Mouse (Mus musculus) lung, embryonic 15.5 days (tissue): ENCODE results near the gene Nphp3. TPM values are rescaled to one million over a fixed set of nuclear protein-coding genes. Genes with fewer than 3 reads are reported as not detected.

Experiments
- ATAC-seq: fragments of 200-750 bp; cut with Nextera tagmentation; 2 replicates; pipeline ENCODE4 v1.8.0; 2017; ENCODE audit warnings: moderate number of reproducible peaks, borderline replicate concordance; ENCODE audit not compliant: low FRiP score, low TSS enrichment; ENCODE audit errors: extremely low read depth
- H3K27ac ChIP-seq: fragments of 300-500 bp; sonication (generic); 2 replicates; pipeline ENCODE4 v1.5.1; 2015; ENCODE audit warnings: moderate library complexity, mild to moderate bottlenecking, inconsistent platforms
- H3K27me3 ChIP-seq: fragments of 300-500 bp; sonication (generic); 2 replicates; pipeline ENCODE4 v1.6.1; 2015; ENCODE audit warnings: inconsistent platforms
- H3K36me3 ChIP-seq: fragments of 300-500 bp; sonication (generic); 2 replicates; pipeline ENCODE4 v1.6.1; 2015; ENCODE audit warnings: inconsistent platforms
- H3K4me1 ChIP-seq: fragments of 300-500 bp; sonication (generic); 2 replicates; pipeline ENCODE4 v1.6.1; 2015; ENCODE audit warnings: inconsistent platforms
- H3K4me2 ChIP-seq: fragments of 300-500 bp; sonication (generic); 2 replicates; pipeline ENCODE4 v1.6.1; 2015; ENCODE audit warnings: inconsistent platforms, mild to moderate bottlenecking, moderate library complexity
- H3K4me3 ChIP-seq: fragments of 300-500 bp; sonication (generic); 2 replicates; pipeline ENCODE4 v1.5.1; 2015; ENCODE audit warnings: mild to moderate bottlenecking, inconsistent platforms
- H3K9ac ChIP-seq: fragments of 300-500 bp; sonication (generic); 2 replicates; pipeline ENCODE4 v1.6.1; 2015; ENCODE audit warnings: inconsistent platforms
- H3K9me3 ChIP-seq: fragments of 300-500 bp; sonication (generic); 2 replicates; pipeline ENCODE4 v1.6.1; 2016; ENCODE audit warnings: inconsistent platforms
- WGBS: fragments of 180-500 bp; shearing (Covaris S2); methylation state at CpG from one replicate; pipeline ENCODE4 v1.1.7; 2015; 5-methylcytosine and 5-hydroxymethylcytosine counted together
- polyA plus RNA-seq: library from polyadenylated mRNA; unstranded; fragments of >200 nt; fragmentation: Nextera tagmentation; extraction: Ambion mirVana; gene quantifications from 2 replicates; pipeline ENCODE4 v1.2.1, GENCODE M21; 2015

Nphp3 gene
- 4.7 and 4.9 TPM in 2 replicates for polyA plus RNA-seq

DNA sequence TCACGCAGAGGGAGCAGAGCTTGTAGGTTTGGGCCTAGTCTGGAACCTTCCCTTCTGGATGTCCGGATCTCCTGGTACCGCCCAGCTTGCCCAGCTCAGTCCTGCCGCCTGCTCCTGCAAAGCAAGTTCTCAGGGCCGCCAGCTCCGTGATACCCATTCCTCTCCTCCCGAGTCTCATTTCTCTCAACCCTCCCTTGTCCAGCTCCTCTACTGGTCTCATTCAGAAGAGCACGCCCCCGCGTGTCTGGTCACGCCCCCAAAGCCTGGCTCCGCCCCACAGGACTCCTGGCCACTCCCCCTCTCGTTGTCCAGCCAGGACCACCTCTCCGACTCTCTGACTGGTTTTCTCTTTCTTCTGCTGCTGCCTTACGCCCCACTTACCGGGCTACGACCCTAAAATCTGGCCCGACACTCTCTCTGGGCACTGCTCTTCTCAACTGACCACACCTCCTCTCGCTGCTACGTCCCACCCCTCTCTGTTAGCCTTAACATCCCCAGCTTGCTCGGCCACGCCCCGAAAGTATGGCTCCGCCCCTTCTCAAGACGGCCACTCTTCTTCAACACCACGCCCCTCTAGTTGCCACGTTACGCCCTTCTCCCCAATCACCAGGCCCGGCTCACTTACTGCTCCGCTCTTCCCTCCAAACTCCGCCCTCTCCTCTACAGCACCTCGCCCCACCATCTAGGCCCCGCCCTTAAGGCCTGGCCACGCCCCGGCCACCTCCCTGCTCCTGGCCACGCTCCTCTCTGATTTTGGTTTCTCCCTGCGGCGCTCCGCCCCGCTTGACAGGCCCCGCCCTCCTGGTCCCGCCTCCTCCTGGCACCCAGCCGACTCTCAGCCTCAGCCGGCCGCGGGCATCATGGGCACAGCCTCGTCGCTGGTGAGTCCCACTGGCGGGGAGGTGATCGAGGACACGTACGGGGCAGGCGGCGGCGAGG lies at the start of gene Nphp3:
TSS of gene Nphp3 (plus strand) at position 624 of the 939 bp plus-strand sequence.
- under 1% methylated on average over 55 of the region's 55 CpGs for WGBS
- peak within 1 kb of the TSS; percentile 66 for H3K9ac ChIP-seq
- H3K4me2 ChIP-seq = peak within 1 kb of the TSS; percentile 87
- peak within 1 kb of the TSS; percentile 94 for H3K27ac ChIP-seq
- no peaks in the 10 kb centered on the region for H3K27me3 ChIP-seq
- H3K9me3 ChIP-seq = no peaks in the 10 kb centered on the region
- ATAC-seq = peak; percentile 98
- H3K4me1 ChIP-seq = peaks cover 20% of the 10 kb centered on the region
- peak within 1 kb of the TSS; percentile 79 for H3K4me3 ChIP-seq
- peaks cover 4% of the 10 kb centered on the region; the same call in 1 of the 2 replicates for H3K36me3 ChIP-seq

DNA sequence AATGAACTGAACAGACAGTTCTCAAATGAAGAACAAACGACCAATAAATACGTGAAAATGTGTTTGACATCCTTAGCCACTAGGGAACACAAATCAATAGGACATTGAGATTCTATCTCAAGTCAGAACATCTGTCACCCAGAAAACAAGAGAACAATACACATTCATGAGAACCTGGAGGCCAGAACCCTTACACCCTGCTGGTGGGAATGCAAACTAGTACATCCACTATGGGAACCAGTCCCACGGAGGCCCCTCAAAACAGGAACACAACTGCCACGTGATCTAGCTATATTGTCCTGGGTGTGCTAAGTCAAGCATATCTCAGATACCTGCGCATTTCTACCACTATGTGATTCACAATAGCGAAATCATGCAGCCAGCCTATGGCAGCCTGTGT lies 43.6 kb upstream of the Nphp3 start:
- no peaks in the 10 kb centered on the region for H3K27me3 ChIP-seq
- no peak overlapping the region for H3K4me2 ChIP-seq
- H3K36me3 ChIP-seq = no peaks in the 10 kb centered on the region
- WGBS = 70% methylated on average over 6 of the region's 6 CpGs
- no peak for ATAC-seq
- H3K9me3 ChIP-seq = no peaks in the 10 kb centered on the region
- no peak overlapping the region for H3K4me3 ChIP-seq
- no peak overlapping the region for H3K27ac ChIP-seq
- H3K4me1 ChIP-seq = no peaks in the 10 kb centered on the region
- no peak overlapping the region for H3K9ac ChIP-seq

DNA sequence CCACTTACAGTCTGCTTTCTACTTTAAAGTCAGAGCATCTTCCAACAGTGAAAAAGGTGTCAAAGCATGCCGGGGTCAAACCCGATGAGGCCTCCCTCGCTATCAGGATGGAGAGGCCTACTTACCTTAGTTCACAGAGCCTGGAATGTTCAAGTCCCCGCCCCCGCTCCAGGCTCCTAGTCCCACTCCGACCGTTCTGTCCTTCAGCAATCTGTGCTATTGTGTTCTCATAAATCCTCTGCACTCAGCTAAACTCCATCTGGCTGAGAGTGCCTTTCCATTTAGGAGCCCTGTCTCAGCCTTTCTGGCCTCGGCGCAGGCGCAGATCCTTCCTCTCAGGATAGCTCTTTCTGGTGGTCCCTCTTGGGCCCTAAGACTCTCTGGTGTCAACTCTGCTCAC lies 42.4 kb upstream of the Nphp3 start:
- Histone ChIP-seq H3K27ac (no peak overlapping the region), H3K36me3 (no peaks in the 10 kb centered on the region), H3K4me1 (no peaks in the 10 kb centered on the region), H3K9ac (no peak overlapping the region), H3K4me2 (no peak overlapping the region), H3K4me3 (no peak overlapping the region), H3K9me3 (no peaks in the 10 kb centered on the region), H3K27me3 (no peaks in the 10 kb centered on the region)
- no peak for ATAC-seq
- 71% methylated on average over 10 of the region's 10 CpGs for WGBS

DNA sequence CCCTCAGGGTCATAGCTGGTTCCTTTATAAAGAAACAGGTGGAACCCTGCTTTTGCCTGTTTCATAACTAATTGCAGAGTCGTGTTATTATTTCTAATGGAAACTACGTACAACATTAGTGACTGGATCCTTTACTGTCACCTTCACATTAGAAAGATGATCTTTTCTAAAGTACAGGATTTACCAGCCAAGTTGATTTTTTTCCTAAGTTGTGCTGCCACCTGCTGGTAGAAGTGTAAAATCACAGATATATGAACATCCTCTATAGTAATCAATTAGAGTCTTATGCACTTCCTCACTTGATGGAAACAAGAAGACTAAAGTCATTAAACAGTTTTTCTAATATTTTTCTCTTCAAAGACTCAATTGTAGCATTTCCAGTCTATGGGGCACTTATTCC lies 5.8 kb upstream of the Nphp3 start:
- no peaks in the 10 kb centered on the region for H3K27me3 ChIP-seq
- no peak overlapping the region for H3K4me3 ChIP-seq
- H3K36me3 ChIP-seq = no peaks in the 10 kb centered on the region
- WGBS = 6% methylated on average over 2 of the region's 2 CpGs
- no peak for ATAC-seq
- H3K27ac ChIP-seq = no peak overlapping the region
- no peak overlapping the region for H3K9ac ChIP-seq
- peaks cover 5% of the 10 kb centered on the region for H3K4me1 ChIP-seq
- no peak overlapping the region for H3K4me2 ChIP-seq
- no peaks in the 10 kb centered on the region for H3K9me3 ChIP-seq

DNA sequence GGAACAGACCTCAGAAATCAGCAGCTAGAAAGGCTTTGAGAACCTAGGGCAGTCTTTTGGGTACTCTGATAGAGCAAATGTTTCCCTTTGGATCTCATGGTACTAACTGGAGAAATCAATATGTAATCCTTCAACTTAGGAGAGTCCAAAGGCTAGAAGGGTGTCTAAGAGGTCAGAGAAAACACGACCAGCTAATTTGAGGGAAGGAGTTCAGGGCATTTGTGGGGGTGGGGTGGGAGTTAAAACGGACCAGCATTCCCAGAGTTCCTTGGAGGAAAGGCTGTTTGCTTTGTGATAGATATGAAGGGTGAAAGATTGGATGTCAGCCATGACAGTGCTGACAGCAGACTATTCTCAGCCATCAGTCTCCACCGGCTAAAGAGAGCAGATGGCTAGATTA lies 1.7 kb upstream of the Nphp3 start:
- Histone ChIP-seq H3K9me3 (no peaks in the 10 kb centered on the region), H3K4me1 (peaks cover 20% of the 10 kb centered on the region), H3K4me2 (no peak overlapping the region), H3K27me3 (no peaks in the 10 kb centered on the region), H3K4me3 (no peak overlapping the region), H3K36me3 (peaks cover 2% of the 10 kb centered on the region; the same call in 1 of the 2 replicates), H3K27ac (no peak overlapping the region), H3K9ac (no peak overlapping the region)
- no peak for ATAC-seq
- WGBS = 23% methylated on average over 3 of the region's 3 CpGs

DNA sequence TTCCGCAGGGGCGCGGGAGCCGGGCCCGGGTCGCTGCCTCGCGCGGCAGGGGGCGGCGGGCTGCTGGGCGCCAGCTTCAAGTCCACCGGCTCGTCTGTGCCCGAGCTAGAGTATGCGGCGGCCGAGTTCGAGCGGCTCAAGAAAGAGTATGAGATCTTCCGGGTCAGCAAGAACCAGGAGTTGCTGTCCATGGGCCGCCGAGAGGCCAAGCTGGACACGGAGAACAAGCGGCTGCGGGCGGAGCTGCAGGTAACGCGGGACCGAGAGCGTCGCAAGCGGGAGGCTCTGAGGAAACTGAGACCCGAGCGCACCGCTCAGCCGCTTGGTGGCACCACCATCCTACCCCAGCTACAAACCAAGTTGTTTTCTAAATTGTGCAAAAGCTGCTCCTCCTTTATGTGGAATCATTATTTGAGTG lies 578 bp downstream of the Nphp3 start:
- WGBS = under 1% methylated on average over 37 of the region's 37 CpGs
- Histone ChIP-seq H3K27ac (peak overlapping the region; percentile 85), H3K36me3 (peaks cover 4% of the 10 kb centered on the region; the same call in 1 of the 2 replicates), H3K4me2 (peak overlapping the region; percentile 87), H3K4me3 (peak overlapping the region; percentile 79), H3K4me1 (peaks cover 20% of the 10 kb centered on the region), H3K27me3 (no peaks in the 10 kb centered on the region), H3K9ac (peak overlapping the region; percentile 66), H3K9me3 (no peaks in the 10 kb centered on the region)
- peak; percentile 43 for ATAC-seq

DNA sequence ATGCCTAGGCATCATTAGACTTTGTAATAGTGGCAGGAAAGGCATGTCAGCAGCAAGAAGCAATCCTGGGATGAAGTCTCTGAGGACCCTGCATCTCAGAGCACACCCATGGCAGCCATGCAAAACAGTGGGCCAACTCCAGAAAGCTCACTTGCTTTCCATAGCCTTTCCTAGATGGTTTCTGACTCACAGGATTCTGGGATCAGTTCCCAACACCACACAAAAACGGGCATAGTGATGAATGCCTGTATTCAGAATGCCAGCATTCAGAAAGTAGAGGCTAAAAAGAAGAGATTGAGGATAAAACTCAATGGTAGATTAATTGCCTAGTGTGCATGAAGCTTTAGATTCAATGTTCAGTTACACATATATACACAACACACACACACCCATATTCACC lies 12.2 kb downstream of the Nphp3 start:
- WGBS = 63% methylated on average over 1 of the region's 1 CpGs
- Histone ChIP-seq H3K27me3 (no peaks in the 10 kb centered on the region), H3K4me2 (no peak overlapping the region), H3K4me3 (no peak overlapping the region), H3K27ac (no peak overlapping the region), H3K4me1 (no peaks in the 10 kb centered on the region), H3K36me3 (peaks cover 37% of the 10 kb centered on the region), H3K9ac (no peak overlapping the region), H3K9me3 (no peaks in the 10 kb centered on the region)
- no peak for ATAC-seq

DNA sequence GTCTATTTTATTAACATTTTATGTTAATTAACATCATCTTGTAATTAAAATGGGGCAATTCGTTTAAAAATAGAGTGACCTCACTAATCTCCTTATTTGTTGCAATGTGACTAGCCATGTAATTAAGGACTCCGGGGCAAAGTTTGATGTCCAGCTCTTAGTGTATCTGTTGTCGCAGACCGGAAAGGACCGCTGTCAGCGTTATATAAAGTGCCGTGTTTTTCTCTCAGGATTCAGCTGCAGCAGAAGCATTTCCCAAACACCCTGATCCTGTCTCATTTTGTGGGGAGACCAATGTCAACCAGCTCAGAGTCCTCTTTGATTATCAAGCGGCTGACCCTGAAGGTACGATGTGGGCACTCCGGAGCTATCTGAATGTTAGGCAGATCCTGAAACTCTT lies 18.7 kb downstream of the Nphp3 start:
- 91% methylated on average over 10 of the region's 10 CpGs for WGBS
- Histone ChIP-seq H3K4me2 (no peak overlapping the region), H3K9me3 (no peaks in the 10 kb centered on the region), H3K4me3 (no peak overlapping the region), H3K27ac (no peak overlapping the region), H3K36me3 (peaks cover 40% of the 10 kb centered on the region; the same call in 1 of the 2 replicates), H3K9ac (no peak overlapping the region), H3K27me3 (no peaks in the 10 kb centered on the region), H3K4me1 (no peaks in the 10 kb centered on the region)
- no peak for ATAC-seq

DNA sequence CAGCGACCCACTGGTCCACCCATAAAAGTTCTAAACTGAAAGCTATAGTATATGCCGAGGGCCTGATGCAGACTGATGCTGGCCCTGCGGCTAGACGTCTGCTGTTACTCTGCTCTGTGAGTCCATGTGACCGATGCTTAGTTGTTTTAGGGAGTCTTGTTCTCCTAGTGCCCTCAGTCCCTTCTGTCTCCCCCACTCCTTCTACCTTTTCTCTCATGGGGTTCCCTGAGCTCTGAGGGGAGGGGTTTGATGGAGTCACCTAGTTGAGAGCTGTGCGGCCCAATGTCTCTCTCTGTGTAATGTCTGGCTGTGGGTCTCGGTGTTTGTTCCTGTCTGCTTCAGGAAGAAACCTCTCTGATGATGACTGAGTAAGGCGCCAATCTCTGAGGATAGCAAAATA lies 24.8 kb downstream of the Nphp3 start:
- H3K27ac ChIP-seq = no peak overlapping the region
- no peak for ATAC-seq
- WGBS = 93% methylated on average over 8 of the region's 8 CpGs
- H3K4me2 ChIP-seq = no peak overlapping the region
- no peaks in the 10 kb centered on the region for H3K9me3 ChIP-seq
- H3K9ac ChIP-seq = no peak overlapping the region
- no peaks in the 10 kb centered on the region for H3K4me1 ChIP-seq
- H3K4me3 ChIP-seq = no peak overlapping the region
- no peaks in the 10 kb centered on the region for H3K27me3 ChIP-seq
- peaks cover 30% of the 10 kb centered on the region for H3K36me3 ChIP-seq

DNA sequence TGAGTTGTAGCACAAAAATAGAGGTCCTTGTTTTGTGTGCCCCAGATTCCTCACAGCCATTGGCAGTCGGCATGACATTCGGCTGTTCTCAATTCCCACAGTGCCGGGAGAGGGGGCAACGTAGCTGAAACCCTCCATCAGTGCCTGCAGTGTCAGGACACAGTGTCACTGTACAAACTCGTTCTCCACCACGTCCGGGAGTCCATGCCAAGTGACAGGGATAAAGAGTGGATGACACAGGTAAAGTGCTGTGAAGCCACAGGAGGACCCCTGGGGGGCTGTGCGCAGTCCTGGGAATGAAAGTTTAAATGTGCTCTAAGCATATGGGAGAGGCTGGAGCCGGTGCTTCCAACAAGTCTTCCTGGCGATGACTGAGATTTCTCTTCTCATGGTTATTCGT lies 27.5 kb downstream of the Nphp3 start:
- Histone ChIP-seq H3K27ac (no peak overlapping the region), H3K36me3 (peaks cover 23% of the 10 kb centered on the region), H3K9me3 (no peaks in the 10 kb centered on the region), H3K9ac (no peak overlapping the region), H3K4me3 (no peak overlapping the region), H3K27me3 (no peaks in the 10 kb centered on the region), H3K4me1 (no peaks in the 10 kb centered on the region), H3K4me2 (no peak overlapping the region)
- WGBS = 86% methylated on average over 11 of the region's 11 CpGs
- ATAC-seq = no peak

DNA sequence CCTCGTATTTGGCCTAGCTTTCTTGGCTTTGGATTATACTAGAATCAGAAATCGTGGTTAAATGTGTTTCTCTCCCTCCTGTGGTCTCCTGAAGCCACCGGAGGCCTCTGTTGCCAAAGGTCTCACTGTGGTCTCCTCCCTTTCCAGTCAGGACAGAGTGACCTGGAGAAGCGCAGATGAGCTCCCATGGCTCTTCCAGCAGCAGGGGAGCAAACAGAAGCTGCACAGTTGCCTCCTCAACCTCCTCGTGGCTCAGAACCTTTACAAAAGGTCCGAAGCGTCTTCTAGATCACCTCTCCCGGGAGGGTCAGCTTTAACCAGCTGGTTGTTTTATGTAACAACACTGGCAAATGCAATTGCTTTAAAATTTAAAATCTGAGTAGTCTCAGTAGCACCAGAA lies 31.9 kb downstream of the Nphp3 start:
- H3K9ac ChIP-seq = no peak overlapping the region
- ATAC-seq = no peak
- 72% methylated on average over 8 of the region's 8 CpGs for WGBS
- no peak overlapping the region for H3K4me2 ChIP-seq
- no peaks in the 10 kb centered on the region for H3K4me1 ChIP-seq
- H3K27me3 ChIP-seq = no peaks in the 10 kb centered on the region
- no peak overlapping the region for H3K27ac ChIP-seq
- H3K9me3 ChIP-seq = no peaks in the 10 kb centered on the region
- H3K36me3 ChIP-seq = peaks cover 28% of the 10 kb centered on the region
- H3K4me3 ChIP-seq = no peak overlapping the region

DNA sequence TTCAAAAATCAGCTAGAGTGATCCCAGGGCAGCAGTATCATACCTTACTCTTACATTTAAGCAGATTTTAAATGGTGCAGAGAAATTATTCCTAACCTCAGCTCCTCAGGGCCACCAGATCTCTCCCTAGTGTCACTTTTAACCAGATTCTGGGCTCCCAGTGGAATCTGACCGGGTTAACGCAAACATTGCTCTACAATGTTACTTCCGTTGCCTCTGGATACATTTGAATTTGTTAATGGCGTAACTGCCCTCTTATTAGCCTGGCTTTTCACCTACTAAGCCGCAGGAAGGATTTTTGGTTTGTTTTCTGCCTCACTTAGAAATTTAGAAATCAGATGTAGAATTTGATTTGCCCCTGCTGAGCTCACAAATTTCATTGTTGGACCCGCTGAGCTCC lies 32.4 kb downstream of the Nphp3 start:
- H3K36me3 ChIP-seq = peaks cover 28% of the 10 kb centered on the region
- 63% methylated on average over 6 of the region's 6 CpGs for WGBS

More for the DNA sequence above, 32.4 kb downstream of the Nphp3 start:
- H3K4me3 ChIP-seq = no peak overlapping the region
- no peaks in the 10 kb centered on the region for H3K4me1 ChIP-seq
- no peak for ATAC-seq
- H3K9me3 ChIP-seq = no peaks in the 10 kb centered on the region
- no peaks in the 10 kb centered on the region for H3K27me3 ChIP-seq
- H3K9ac ChIP-seq = no peak overlapping the region
- H3K4me2 ChIP-seq = no peak overlapping the region
- H3K27ac ChIP-seq = no peak overlapping the region
